Mouse (Mus musculus) v-Abl transformed pro-B cells (cell line): ENCODE data around the gene Paxip1.

Source experiments
- in situ Hi-C, 2 experiments: fragments of 400-800 bp; cut with MboI; formaldehyde crosslinking; loops; one replicate each; pipeline ENCODE4 v1.15.1; 2025; ENCODE audit not compliant: unreplicated experiment in 2 of 2

The Paxip1 gene

GRCm38 (mm10) chr5:27791303-27792172 is at the start of gene Paxip1:
Paxip1 (minus strand) TSS chr5:27791691.
- in situ Hi-C loops, result loop anchor here (5.0 kb wide), 1 partner anchor 301 kb away; no protein-coding TSS in a partner anchor

- in situ Hi-C loops, result no loop called here
Measured at GRCm38 (mm10) chr5:27838061-27838460, 46.6 kb upstream of the Paxip1 start.

DNA sequence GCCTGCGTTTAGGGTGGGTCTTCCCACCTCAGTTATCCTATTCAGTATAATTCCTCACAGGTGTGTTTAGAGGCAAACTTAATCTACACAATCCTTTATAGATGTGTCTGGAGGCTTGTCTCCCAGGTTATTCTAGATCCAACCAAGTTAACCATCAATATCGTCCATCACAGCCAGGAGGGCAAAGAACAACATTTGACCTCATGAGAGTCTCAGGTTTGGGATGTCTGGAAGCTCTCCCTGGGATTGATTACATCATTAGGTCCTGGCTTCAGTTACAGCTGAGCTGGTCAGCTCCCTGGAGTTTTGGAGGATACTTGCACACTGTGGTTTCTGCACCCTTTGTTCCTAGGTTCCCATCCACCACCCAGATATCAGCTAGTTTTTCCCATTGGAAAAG is 43.6 kb upstream of the Paxip1 start:
- in situ Hi-C loops, result no loop called here

DNA sequence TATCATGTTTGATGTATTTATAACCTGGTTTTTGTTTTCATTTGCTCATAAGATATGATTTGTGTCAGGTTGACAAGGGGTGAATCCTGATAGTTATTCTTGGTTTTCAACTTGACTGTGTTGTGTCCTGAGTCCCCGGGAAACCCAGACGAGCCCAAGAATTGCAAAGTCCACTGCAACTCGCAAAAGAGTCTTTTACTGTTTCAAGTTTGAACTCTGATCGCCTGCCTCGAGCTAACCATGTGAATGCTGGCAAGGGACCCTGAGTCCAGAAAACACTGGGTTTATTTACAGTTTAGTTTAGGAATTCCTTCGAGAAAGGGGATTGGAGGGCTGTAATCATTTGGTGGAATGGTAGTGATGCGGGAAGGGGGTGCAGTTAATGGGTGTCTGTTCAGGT is 36.5 kb upstream of the Paxip1 start:
- in situ Hi-C loops, result no loop called here

- in situ Hi-C loops, result no loop called here
Measured at GRCm38 (mm10) chr5:27821161-27821560, 29.7 kb upstream of the Paxip1 start.

DNA sequence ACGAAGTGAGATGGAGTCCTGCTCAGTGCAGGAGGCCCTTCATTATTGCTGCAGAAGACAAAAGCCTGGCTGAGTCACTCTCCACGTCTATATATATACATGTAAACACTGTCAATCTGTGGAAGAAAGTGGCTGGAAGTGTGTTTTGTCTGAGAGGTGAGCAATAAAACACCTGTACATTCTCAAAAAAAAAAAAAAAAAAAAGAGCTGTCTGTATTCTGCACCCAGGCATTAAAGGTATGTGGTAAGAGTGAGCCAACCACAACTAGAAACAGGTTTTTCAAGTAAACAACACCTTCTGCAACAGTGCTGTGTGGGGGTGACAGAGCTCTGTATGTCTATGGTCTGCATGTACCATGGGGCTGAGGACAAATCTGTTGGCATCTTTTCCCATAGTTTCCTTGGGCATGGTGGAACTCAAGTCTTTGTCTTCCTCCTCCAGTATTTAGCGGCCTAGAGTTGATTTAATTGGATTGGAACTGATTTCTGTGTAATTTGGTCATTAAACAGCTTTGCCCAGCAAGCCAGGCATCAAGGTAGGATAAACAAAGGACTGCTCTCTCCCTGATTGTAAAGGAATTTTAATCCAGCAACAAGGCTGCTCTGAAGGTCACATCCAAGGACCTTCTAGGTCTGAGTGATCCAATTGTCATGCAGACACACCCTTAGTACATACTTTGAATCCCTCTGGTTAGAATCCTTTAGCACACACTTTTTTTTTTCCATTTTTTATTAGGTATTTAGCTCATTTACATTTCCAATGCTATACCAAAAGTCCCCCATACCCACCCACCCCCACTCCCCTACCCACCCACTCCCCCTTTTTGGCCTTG is 27.6 kb upstream of the Paxip1 start:
- in situ Hi-C loops, result no loop called here

DNA sequence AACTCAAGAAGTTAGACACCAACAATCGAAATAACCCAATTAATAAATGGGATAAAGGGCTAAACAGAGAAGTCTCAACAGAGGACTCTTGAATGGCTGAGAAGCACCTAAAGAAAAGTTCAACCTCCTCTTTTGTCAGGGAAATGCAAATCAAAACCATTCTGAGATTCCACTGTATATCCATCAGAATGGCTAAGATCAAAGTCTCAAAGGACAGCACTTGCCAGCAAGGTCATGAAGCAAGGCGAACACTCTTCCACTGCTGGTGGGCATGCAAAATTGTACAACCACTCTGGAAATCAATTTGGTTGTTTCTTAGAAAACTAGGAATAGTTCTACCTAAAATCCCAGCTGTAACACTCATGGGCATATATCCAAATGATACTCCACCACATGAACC is 22.8 kb upstream of the Paxip1 start:
- in situ Hi-C loops, result no loop called here

- in situ Hi-C loops, result loop anchor here (5.0 kb wide), 1 partner anchor 298 kb away; no protein-coding TSS in a partner anchor
Measured at GRCm38 (mm10) chr5:27793923-27794322, 2.4 kb upstream of the Paxip1 start.

DNA sequence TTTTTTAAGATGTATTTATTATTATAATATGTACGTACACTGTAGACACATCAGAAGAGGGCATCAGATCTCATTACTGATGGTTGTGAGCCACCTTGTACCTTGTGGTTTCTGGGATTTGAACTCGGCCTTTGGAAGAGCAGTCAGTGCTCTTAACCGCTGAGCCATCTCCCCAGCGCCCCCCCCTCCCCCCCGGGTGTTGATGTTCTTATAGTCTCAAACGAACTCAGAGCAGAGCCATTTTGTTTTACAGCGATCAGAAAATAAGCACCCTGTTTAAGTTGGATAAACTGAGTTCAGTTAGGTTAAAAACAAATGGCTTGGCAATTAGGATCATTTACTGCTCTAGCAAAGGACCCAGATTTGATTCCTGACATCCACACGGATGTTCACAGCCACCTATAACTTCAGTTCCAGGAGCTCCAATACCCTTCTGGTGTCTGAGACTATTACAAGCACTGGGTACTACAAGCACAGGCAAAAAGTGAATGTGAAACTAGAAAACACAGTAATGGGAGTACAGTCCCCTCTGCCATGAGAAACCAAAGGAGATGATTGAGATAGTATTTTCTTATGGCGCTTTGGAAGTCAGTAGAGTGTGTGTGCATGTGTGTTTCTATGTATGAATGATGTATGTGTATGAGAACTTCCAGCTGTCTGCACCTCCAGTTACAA is 1.2 kb upstream of the Paxip1 start:
- in situ Hi-C loops, result loop anchor here (5.0 kb wide), 1 partner anchor 300 kb away; no protein-coding TSS in a partner anchor

- in situ Hi-C loops, result loop anchor here (5.0 kb wide), 1 partner anchor 300 kb away; no protein-coding TSS in a partner anchor
Measured at GRCm38 (mm10) chr5:27792173-27792470, 631 bp upstream of the Paxip1 start.

GRCm38 (mm10) chr5:27790910-27791288 is 592 bp downstream of the Paxip1 start:
- in situ Hi-C loops, result loop anchor here (5.0 kb wide), 1 partner anchor 301 kb away; no protein-coding TSS in a partner anchor

DNA sequence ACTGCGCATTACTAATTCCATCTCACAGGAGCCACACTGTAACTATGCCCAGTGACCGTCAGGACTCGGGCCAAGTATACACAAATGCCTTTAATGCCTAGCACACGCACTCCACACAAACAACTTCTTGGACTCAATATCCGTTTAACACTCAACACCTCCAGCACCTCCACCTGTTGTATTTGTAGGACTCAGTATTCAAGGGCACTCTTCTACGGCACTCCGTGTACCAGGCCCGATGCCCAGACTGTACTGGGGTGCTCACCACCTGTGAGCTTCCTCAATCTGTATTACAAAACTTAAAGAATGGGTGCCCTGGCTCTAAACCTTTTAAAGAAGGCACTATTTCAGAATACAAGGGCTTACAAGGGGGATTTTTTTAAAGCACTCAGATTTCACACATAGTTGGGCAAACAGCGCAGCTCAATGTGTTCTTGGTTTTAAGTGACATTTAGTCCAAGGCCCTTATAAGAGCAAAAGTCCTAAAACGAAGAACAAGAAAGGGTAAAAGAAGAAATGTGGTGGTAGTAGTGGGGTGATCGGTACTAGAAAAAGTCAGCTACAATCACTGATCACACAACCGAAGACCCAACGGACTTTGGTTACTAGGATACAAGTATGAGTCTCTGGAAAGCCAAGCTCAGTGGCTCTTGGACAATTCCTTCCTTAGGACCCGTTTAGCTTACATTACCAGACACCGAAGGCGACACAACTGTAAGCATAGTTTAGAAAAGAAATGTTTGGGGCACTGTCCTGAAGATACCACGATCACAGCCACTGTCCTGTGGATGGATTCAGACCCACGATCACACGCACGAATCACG is 1.2 kb downstream of the Paxip1 start:
- in situ Hi-C loops, result loop anchor here (5.0 kb wide), 1 partner anchor 302 kb away; no protein-coding TSS in a partner anchor

GRCm38 (mm10) chr5:27789586-27789985 is 1.9 kb downstream of the Paxip1 start:
- in situ Hi-C loops, result no loop called here

- in situ Hi-C loops, result no loop called here
Measured at GRCm38 (mm10) chr5:27783381-27783780, 8.1 kb downstream of the Paxip1 start.

DNA sequence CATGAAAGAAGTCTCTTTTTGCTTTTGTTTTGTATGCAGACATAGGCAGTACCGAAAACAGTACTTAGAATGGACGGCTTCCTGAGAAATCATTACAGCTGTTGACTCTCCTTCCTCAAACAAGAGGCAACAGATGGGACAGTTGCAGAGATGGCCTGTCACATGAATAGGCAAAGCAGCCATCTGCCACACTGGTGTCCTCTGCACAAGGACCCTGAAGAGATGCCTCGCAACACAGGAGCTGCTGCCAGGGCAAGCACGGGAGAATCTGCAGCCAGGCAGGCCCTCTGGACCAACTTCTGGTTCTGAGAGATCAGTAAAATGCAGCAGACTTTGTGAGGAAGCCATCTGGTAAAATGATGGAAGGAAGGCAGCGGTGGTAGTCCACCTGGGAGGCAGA is 23.5 kb downstream of the Paxip1 start:
- in situ Hi-C loops, result no loop called here

DNA sequence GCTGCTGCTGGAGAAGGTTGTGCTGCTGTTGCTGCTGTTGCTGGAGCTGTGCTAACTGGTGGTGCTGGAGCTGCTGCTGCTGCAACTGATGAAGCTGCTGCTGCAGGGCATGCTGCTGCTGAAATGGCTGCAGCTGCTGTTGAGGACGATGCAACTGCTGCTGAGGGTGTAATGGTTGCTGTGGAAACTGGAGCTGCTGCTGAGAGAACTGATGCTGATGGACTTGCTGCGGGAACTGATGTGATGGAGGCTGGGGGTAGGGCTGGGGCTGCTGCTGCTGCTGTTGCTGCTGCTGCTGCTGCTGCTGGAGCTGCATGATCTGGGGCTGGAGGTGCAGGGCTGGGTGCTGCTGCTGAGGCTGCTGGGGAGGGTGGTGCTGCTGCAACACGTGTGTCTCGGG is 25.7 kb downstream of the Paxip1 start:
- in situ Hi-C loops, result no loop called here

GRCm38 (mm10) chr5:27744944-27745343 is 46.5 kb downstream of the Paxip1 start:
- in situ Hi-C loops, result loop anchor here in 1 of 2 experiments (10.0 to 25.0 kb wide), 3 partner anchors 100 to 1542 kb away; partner anchors contain the start of gene Htr5a

DNA sequence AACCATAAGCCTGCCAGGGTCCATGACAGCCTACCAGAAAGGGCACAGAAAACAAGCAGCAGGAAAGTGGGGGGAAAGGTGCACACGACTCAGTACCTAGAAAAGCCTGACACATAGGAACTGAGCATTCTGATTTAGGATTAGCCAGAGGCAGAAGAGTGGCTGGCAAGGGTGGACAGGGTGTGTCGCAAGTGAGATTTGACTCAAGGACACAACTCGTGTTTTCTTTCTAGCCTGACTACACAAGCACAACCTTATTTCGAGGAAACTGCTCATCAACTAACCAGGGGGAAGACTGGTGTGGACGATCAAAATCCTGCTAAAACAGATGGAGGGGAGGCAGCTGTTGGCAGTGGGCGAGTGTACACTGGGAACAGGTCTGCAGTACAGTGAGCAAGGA is 52.3 kb downstream of the Paxip1 start:
- in situ Hi-C loops, result loop anchor here (5.0 to 25.0 kb wide), 6 partner anchors 256 to 1548 kb away; no protein-coding TSS in a partner anchor

DNA sequence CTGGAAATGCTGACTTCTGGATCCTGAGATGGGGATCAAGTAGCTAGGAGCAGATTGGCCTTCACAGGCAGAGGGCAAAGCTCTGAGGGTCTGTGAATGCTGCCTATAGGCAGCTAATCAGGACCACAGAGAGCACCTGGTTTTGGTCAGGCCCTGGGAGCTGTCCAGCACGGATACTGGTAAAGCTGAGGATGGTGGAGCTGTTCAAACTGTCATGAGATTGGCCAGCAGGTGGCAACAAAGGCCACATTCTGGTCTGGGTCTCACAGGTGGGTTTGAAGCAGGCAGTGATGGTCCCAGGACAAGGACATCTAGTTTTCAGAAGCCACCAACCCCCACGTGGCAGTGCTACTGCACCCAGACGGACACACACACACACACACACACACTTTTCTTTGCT is 54.3 kb downstream of the Paxip1 start:
- in situ Hi-C loops, result loop anchor here (5.0 to 25.0 kb wide), 6 partner anchors 258 to 1550 kb away; no protein-coding TSS in a partner anchor
